Mouse (Mus musculus): ENCODE measurements around the gene Cacna1c. TPM values are rescaled to one million over a fixed set of nuclear protein-coding genes. Genes with fewer than 3 reads are reported as not detected.
A peak's percentile ranks its signal among the peaks of the same experiment; 100 is the strongest.
"Not testable (repeated sequence)": the region's sequence is repeated elsewhere in the genome, so short reads cannot be mapped to it uniquely, and the experiment has no call there.

Cacna1c gene
- polyA plus RNA-seq, 1 experiment from 2014 or later, result 7.3 TPM

GRCm38 (mm10) chr6:119225226-119225625, 29.0 kb upstream of the Cacna1c start:
- Histone ChIP-seq H3K4me3 (no peak overlapping the region), H3K9me3 (replicated peaks) (no peaks in the 10 kb centered on the region), H3K4me2 (replicated peaks) (no peak overlapping the region), H3K4me1 (0 out of 2 replicates have a peak, but pooled peaks cover 3% of the 10 kb centered on the region), H3K27me3 (no peaks in the 10 kb centered on the region), H3K9ac (no peak overlapping the region), H3K36me3 (peaks cover 11% of the 10 kb centered on the region), H3K27ac (no peak overlapping the region)
- 90% methylated on average over 12 of the region's 12 CpGs for WGBS
- ATAC-seq (ENCODE audit: low FRiP score), result 0 out of 2 replicates have a peak, but pooled peaks have one; percentile 27

GRCm38 (mm10) chr6:119224451-119225195, 28.4 kb upstream of the Cacna1c start:
- no peak overlapping the region for H3K4me3 ChIP-seq
- H3K4me1 ChIP-seq, result 0 out of 2 replicates have a peak, but pooled peaks cover 3% of the 10 kb centered on the region
- 0 out of 2 replicates have a peak, but pooled peaks have one; percentile 50 for ATAC-seq (ENCODE audit: low FRiP score)
- peak overlapping the region; percentile 36; the same call in 1 of the 2 replicates for H3K27ac ChIP-seq
- H3K4me2 ChIP-seq (replicated peaks), result no peak overlapping the region
- no peak overlapping the region for H3K9ac ChIP-seq
- no peaks in the 10 kb centered on the region for H3K9me3 ChIP-seq (replicated peaks)
- WGBS, result 61% methylated on average over 13 of the region's 13 CpGs
- H3K36me3 ChIP-seq, result peaks cover 11% of the 10 kb centered on the region
- H3K27me3 ChIP-seq, result no peaks in the 10 kb centered on the region

- no peak overlapping the region for H3K4me2 ChIP-seq (replicated peaks)
- H3K36me3 ChIP-seq, result peaks cover 33% of the 10 kb centered on the region
- no peak for ATAC-seq (ENCODE audit: low FRiP score)
- H3K27ac ChIP-seq, result no peak overlapping the region
- H3K9ac ChIP-seq, result no peak overlapping the region
- 54% methylated on average over 10 of the region's 10 CpGs for WGBS
- no peaks in the 10 kb centered on the region for H3K9me3 ChIP-seq (replicated peaks)
- no peak overlapping the region for H3K4me3 ChIP-seq
- H3K4me1 ChIP-seq, result 0 out of 2 replicates have a peak, but pooled peaks cover 3% of the 10 kb centered on the region
- no peaks in the 10 kb centered on the region for H3K27me3 ChIP-seq
Measured at GRCm38 (mm10) chr6:119220297-119220696, 24.1 kb upstream of the Cacna1c start.

GRCm38 (mm10) chr6:119219237-119219870, 23.1 kb upstream of the Cacna1c start:
- Histone ChIP-seq H3K9ac (no peak overlapping the region), H3K27ac (no peak overlapping the region), H3K4me1 (no peaks in the 10 kb centered on the region), H3K27me3 (no peaks in the 10 kb centered on the region), H3K9me3 (replicated peaks) (no peaks in the 10 kb centered on the region), H3K4me3 (no peak overlapping the region), H3K4me2 (replicated peaks) (no peak overlapping the region), H3K36me3 (peaks cover 42% of the 10 kb centered on the region)
- 72% methylated on average over 15 of the region's 15 CpGs for WGBS
- ATAC-seq (ENCODE audit: low FRiP score), result no peak

GRCm38 (mm10) chr6:119218591-119218990, 22.4 kb upstream of the Cacna1c start:
- H3K9ac ChIP-seq, result no peak overlapping the region
- H3K4me3 ChIP-seq, result no peak overlapping the region
- no peaks in the 10 kb centered on the region for H3K9me3 ChIP-seq (replicated peaks)
- no peak overlapping the region for H3K4me2 ChIP-seq (replicated peaks)
- peaks cover 47% of the 10 kb centered on the region for H3K36me3 ChIP-seq
- no peaks in the 10 kb centered on the region for H3K27me3 ChIP-seq
- 86% methylated on average over 5 of the region's 5 CpGs for WGBS
- H3K4me1 ChIP-seq, result no peaks in the 10 kb centered on the region
- H3K27ac ChIP-seq, result no peak overlapping the region
- no peak for ATAC-seq (ENCODE audit: low FRiP score)

GRCm38 (mm10) chr6:119217661-119218060, 21.4 kb upstream of the Cacna1c start:
- Histone ChIP-seq H3K4me1 (no peaks in the 10 kb centered on the region), H3K36me3 (peaks cover 54% of the 10 kb centered on the region), H3K4me3 (no peak overlapping the region), H3K27ac (no peak overlapping the region), H3K9ac (no peak overlapping the region), H3K27me3 (no peaks in the 10 kb centered on the region), H3K4me2 (replicated peaks) (no peak overlapping the region), H3K9me3 (replicated peaks) (no peaks in the 10 kb centered on the region)
- no peak for ATAC-seq (ENCODE audit: low FRiP score)
- 77% methylated on average over 4 of the region's 4 CpGs for WGBS

GRCm38 (mm10) chr6:119215040-119215613, 18.9 kb upstream of the Cacna1c start:
- no peak overlapping the region for H3K4me2 ChIP-seq (replicated peaks)

GRCm38 (mm10) chr6:119214190-119214589, 18.0 kb upstream of the Cacna1c start:
- WGBS, result 88% methylated on average over 6 of the region's 6 CpGs
- Histone ChIP-seq H3K9ac (no peak overlapping the region), H3K4me3 (no peak overlapping the region), H3K27ac (no peak overlapping the region), H3K9me3 (replicated peaks) (no peaks in the 10 kb centered on the region), H3K27me3 (no peaks in the 10 kb centered on the region), H3K4me2 (replicated peaks) (no peak overlapping the region), H3K36me3 (peaks cover 40% of the 10 kb centered on the region), H3K4me1 (no peaks in the 10 kb centered on the region)
- no peak for ATAC-seq (ENCODE audit: low FRiP score)

More at GRCm38 (mm10) chr6:119215040-119215613, 18.9 kb upstream of the Cacna1c start:
- peaks cover 43% of the 10 kb centered on the region for H3K36me3 ChIP-seq
- H3K27me3 ChIP-seq, result no peaks in the 10 kb centered on the region
- H3K4me1 ChIP-seq, result no peaks in the 10 kb centered on the region
- no peak overlapping the region for H3K27ac ChIP-seq
- no peak overlapping the region for H3K9ac ChIP-seq
- 86% methylated on average over 10 of the region's 10 CpGs for WGBS
- ATAC-seq (ENCODE audit: low FRiP score), result no peak
- no peak overlapping the region for H3K4me3 ChIP-seq
- no peaks in the 10 kb centered on the region for H3K9me3 ChIP-seq (replicated peaks)

- ATAC-seq (ENCODE audit: low FRiP score), result no peak
- WGBS, result 88% methylated on average over 5 of the region's 5 CpGs
Measured at GRCm38 (mm10) chr6:119213375-119213774, 17.2 kb upstream of the Cacna1c start.

GRCm38 (mm10) chr6:119206006-119206405, 9.8 kb upstream of the Cacna1c start:
- peaks cover 18% of the 10 kb centered on the region; the same call in 1 of the 2 replicates for H3K36me3 ChIP-seq
- not testable (repeated sequence) for H3K27me3 ChIP-seq; H3K4me3 ChIP-seq; H3K9me3 ChIP-seq (replicated peaks); H3K4me2 ChIP-seq (replicated peaks); H3K27ac ChIP-seq; H3K4me1 ChIP-seq; ATAC-seq (ENCODE audit: low FRiP score); H3K9ac ChIP-seq
- WGBS, result 91% methylated on average over 7 of the region's 7 CpGs

More at GRCm38 (mm10) chr6:119213375-119213774, 17.2 kb upstream of the Cacna1c start:
- H3K4me2 ChIP-seq (replicated peaks), result no peak overlapping the region
- H3K27me3 ChIP-seq, result no peaks in the 10 kb centered on the region
- H3K36me3 ChIP-seq, result peaks cover 40% of the 10 kb centered on the region
- H3K9me3 ChIP-seq (replicated peaks), result no peaks in the 10 kb centered on the region
- no peaks in the 10 kb centered on the region for H3K4me1 ChIP-seq
- no peak overlapping the region for H3K4me3 ChIP-seq
- no peak overlapping the region for H3K27ac ChIP-seq
- H3K9ac ChIP-seq, result no peak overlapping the region

GRCm38 (mm10) chr6:119204915-119205314, 8.7 kb upstream of the Cacna1c start:
- Histone ChIP-seq H3K27me3 (no peaks in the 10 kb centered on the region), H3K27ac (no peak overlapping the region), H3K36me3 (peaks cover 18% of the 10 kb centered on the region; the same call in 1 of the 2 replicates), H3K9me3 (replicated peaks) (no peaks in the 10 kb centered on the region), H3K4me3 (no peak overlapping the region), H3K4me1 (peaks cover 4% of the 10 kb centered on the region), H3K9ac (no peak overlapping the region), H3K4me2 (replicated peaks) (no peak overlapping the region)
- 67% methylated on average over 3 of the region's 3 CpGs for WGBS
- no peak for ATAC-seq (ENCODE audit: low FRiP score)

- Histone ChIP-seq H3K4me3 (no peak overlapping the region), H3K27ac (no peak overlapping the region), H3K4me2 (replicated peaks) (no peak overlapping the region), H3K4me1 (peaks cover 7% of the 10 kb centered on the region), H3K36me3 (peaks cover 18% of the 10 kb centered on the region; the same call in 1 of the 2 replicates), H3K9ac (no peak overlapping the region), H3K9me3 (replicated peaks) (no peaks in the 10 kb centered on the region), H3K27me3 (no peaks in the 10 kb centered on the region)
- WGBS, result 92% methylated on average over 7 of the region's 7 CpGs
- ATAC-seq (ENCODE audit: low FRiP score), result no peak
Measured at GRCm38 (mm10) chr6:119204286-119204685, 8.1 kb upstream of the Cacna1c start.
